Mouse (Mus musculus) adrenal gland, adult 2 months (tissue): ENCODE data around the gene 1700102P08Rik. TPM values are rescaled to one million over a fixed set of nuclear protein-coding genes. Genes with fewer than 3 reads are reported as not detected.

Experiments
- DNase-seq: peaks from one replicate; pipeline ENCODE4 v3.0.0; 2021
- long read RNA-seq: library from polyadenylated mRNA; stranded (forward); transcript quantifications from one replicate; pipeline ENCODE4 v2.0.0, GENCODE M21; 2021
- polyA plus RNA-seq: library from polyadenylated mRNA; depleted of rRNA; stranded (reverse); fragments of >200 nt; gene quantifications from 2 replicates; pipeline ENCODE4 v1.2.3, GENCODE M21; 2012; rRNA removed
- total RNA-seq, 2 experiments: library from RNA; stranded (reverse); gene quantifications; 2 replicates each; pipeline ENCODE4 v1.2.3; 2021

The 1700102P08Rik gene
- total RNA-seq = 1 to 10 TPM in 1 of 2 experiments, under 1 TPM in 1; 0.52 to 1.8 TPM
- polyA plus RNA-seq = 0.37 and 0.86 TPM in 2 replicates
- long read RNA-seq = 0 reads

- DNase-seq = no peak
These were observed at the start of gene 1700102P08Rik for GRCm38 (mm10) chr9:108392676-108393075. TSS of gene 1700102P08Rik (plus strand) at chr9:108392805.

GRCm38 (mm10) chr9:108343331-108343730 lies 49.3 kb upstream of the 1700102P08Rik start:
- peak; percentile 56 for DNase-seq

DNA sequence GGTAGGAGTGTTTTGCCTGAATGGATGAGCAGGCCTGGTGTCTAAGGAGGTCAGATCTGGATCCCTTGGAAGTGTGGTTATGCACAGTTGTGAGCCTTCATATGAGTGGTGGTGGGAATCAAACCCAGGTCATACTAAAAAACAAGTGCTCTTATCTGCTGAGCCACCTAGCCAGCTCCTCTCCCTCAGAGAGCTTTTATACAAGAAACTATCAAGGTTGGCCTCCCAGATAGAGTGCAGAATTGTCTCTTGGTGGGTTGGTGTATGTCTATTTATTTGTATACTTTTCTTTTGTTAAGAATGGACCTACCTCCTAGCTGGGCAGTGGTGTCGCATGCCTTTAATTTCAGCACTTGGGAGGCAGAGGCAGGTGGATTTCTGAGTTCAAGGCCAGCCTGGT lies 48.8 kb upstream of the 1700102P08Rik start:
- DNase-seq = no peak

- no peak for DNase-seq
These were observed 48.1 kb upstream of the 1700102P08Rik start for GRCm38 (mm10) chr9:108344471-108344870.

GRCm38 (mm10) chr9:108347024-108347423 lies 45.6 kb upstream of the 1700102P08Rik start:
- peak; percentile 26 for DNase-seq

DNA sequence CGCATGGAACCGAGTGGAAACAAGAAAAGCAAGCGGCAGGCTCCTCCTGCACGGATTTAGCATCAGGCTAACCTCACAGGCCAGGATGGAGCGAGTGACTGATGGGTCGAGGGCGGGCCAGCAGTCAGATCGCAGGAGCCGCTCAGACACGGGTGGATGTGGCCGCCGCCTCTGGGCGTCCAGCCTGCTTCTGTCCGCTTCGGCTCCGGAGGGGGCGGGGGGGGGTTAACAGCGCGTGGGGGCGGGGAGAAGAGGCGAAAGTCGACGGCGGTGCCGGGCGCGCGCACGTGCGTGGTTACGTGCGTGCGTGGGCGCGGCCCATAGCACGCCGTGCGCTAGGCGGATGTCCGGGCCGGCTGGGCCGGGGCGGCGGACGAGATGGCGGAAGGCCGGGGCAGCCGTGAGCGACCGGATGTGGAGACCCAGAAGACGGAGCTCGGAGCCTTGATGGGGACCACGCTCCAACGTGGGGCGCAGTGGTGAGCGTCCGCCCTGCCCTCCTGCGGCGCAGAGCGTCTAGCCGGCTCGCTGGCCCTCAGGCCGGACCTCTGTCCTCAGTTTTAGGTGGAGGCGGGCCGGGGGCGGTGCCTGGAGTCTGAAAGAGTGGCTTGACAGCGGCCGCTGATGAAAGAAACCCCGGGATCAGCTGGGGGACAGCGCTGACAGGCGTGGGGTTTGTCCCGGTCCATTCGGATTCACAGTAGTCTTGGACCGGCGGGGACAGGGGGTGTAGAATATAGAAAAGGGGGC lies 44.9 kb upstream of the 1700102P08Rik start, which contains the start of gene Usp4:
Usp4 (plus strand) TSS at position 314 of the 750 bp plus-strand sequence.
- peak; percentile 94 for DNase-seq

DNA sequence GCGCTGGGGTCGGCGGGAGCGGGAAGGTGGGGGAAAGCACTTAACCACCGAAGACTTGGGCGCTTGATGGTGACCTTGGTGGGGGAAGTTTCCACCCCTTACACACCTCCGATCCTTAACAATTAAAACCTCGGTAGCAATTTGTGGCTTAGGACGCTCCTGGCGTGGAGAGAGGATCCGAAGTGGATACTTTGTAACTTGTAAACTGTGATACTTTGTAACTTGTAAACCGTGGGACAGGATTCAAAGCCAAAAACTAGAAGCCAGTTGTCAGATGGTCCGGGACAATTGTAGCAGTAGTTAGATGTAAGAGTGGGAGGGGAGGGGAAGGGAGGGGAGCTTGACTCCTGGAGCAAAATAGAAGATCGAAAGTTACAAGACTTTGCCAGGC lies 44.3 kb upstream of the 1700102P08Rik start:
- DNase-seq = no peak

DNA sequence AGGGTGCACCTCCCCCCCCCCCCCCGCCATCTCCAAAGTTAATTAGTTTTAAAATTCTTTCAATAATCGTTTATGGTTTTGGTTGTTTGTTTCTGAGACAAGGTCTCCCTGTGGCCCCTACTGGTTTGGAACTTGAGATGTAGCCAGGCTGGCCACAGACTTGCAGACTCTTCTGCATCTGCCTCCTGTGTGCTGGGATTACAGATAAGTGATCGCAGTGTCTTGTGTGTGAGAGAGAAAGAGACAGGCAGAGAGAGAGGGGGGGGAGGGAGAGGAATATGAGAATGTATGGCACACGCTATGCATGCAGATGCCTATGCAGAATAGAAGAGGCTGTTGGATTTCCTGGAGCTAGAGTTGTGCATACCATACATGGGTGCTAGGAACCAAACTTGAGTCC lies 42.9 kb upstream of the 1700102P08Rik start:
- no peak for DNase-seq

- no peak for DNase-seq
These were observed 14.4 kb upstream of the 1700102P08Rik start for GRCm38 (mm10) chr9:108378234-108378633.

GRCm38 (mm10) chr9:108378736-108379135 lies 13.9 kb upstream of the 1700102P08Rik start:
- DNase-seq = no peak

DNA sequence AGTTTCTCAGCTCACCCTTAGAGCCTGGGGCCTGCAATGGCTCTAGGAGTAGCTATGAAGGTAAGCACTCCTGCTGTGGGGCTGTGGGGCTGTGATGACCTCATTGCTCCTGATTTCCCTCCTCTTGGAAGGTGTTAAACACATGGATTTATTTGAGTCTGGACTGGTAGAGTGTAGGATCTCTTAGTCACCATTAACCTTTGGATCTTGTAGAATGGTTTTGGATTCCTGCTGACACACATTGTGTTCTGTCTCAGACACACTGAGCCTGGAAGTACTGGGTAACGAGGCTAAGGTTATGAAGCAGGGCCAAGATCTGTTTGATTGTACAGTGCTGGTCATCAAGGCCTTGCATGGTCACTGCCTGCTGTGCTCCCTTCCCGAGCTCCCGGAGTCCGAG lies 13.3 kb upstream of the 1700102P08Rik start:
- DNase-seq = no peak

DNA sequence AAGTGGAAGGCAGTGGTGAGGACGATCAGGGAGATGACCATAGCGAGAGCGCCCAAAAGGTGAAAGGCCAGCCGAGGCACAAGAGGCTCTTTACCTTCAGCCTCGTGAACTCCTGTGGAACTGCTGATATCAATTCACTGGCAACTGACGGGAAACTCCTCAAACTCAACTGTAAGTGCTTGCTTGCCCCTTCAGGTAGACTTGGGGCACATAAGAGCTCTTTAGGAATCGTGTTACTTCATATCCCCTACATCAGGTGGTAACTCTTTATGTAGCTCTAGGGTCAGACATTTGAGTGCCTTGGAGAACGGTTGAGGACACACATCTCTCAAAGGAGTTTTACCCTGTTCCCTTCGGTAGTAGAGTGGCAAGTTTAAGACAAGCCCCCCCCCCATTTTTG lies 11.2 kb upstream of the 1700102P08Rik start:
- DNase-seq = no peak

GRCm38 (mm10) chr9:108385006-108385405 lies 7.6 kb upstream of the 1700102P08Rik start:
- DNase-seq = no peak

GRCm38 (mm10) chr9:108386816-108387215 lies 5.8 kb upstream of the 1700102P08Rik start:
- DNase-seq = no peak

- no peak for DNase-seq
These were observed 4.0 kb upstream of the 1700102P08Rik start for GRCm38 (mm10) chr9:108388601-108389000.

DNA sequence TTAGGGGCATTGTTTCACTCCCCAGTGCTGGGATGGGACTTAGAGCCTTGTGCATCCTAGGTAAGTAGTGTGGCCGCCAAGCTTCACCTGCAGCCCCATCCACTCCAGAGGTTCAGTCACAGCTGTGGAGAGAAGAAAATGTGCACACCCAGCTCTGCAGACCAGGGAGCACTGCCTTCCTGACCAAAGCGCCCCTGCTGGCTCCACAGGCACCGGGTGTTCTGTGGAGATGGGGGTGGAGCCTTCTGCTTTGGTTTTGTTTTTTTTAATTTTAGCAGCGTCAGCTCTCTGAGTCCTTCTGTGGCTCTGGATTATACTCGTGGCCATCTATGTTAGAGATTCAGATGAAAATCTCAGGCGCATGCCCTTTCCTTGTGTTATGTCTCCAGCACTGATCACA lies 3.4 kb upstream of the 1700102P08Rik start:
- DNase-seq = no peak

DNA sequence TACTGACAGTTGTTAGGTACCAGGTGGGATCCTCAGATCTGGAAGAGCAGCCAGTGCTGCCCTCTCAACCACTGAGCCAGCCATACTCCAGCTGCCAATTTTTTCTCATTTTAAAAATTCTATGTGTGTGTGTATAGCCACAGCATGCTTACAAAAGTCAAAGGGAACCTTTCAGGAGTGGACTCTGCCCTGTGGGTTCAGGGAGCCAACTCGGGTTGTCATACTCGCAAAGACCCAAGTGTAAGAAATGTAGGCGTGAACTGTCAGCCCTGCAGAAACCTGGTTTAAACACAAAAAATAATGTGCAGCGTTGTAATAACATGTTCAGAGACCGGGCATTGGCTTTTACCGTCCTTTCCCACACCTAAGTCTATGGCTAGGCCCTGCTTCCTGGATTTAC lies 1.6 kb downstream of the 1700102P08Rik start:
- DNase-seq = no peak

GRCm38 (mm10) chr9:108395427-108395826 lies 2.8 kb downstream of the 1700102P08Rik start:
- no peak for DNase-seq

- DNase-seq = no peak
These were observed 5.7 kb downstream of the 1700102P08Rik start for GRCm38 (mm10) chr9:108398324-108398723.

- peak; percentile 67 for DNase-seq
These were observed 8.8 kb downstream of the 1700102P08Rik start for GRCm38 (mm10) chr9:108401186-108401960.

GRCm38 (mm10) chr9:108403081-108403480 lies 10.5 kb downstream of the 1700102P08Rik start:
- DNase-seq = no peak

DNA sequence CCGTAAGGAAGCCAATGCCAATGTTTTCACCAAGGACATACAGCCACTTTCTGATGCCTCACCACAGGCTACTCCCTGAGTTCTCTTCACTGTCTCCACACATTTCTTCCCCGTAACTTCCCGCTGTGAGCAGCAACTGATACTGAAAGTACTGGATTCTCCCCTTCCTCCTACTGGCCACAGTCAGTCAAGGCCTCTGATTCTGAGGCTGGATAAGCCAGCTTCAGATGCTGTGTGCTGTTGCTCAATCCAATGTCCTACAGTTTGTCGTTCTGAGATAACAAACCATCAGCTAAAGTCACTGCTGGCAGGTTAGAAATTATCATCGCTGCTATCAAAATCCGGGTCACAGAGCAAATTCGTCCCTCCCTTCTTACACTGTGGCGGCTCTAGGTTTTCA lies 11.8 kb downstream of the 1700102P08Rik start:
- DNase-seq = peak; percentile 32

GRCm38 (mm10) chr9:108409535-108409934 lies 16.9 kb downstream of the 1700102P08Rik start:
- no peak for DNase-seq
